Mouse (Mus musculus) lung, embryonic 15.5 days (tissue): ENCODE data around the gene Olfr720. TPM values are rescaled to one million over a fixed set of nuclear protein-coding genes. Genes with fewer than 3 reads are reported as not detected.

Experiments used
- ATAC-seq: fragments of 200-750 bp; cut with Nextera tagmentation; 2 replicates; pipeline ENCODE4 v1.8.0; 2017; ENCODE audit warnings: moderate number of reproducible peaks, borderline replicate concordance; ENCODE audit not compliant: low FRiP score, low TSS enrichment; ENCODE audit errors: extremely low read depth
- H3K27ac ChIP-seq: fragments of 300-500 bp; sonication (generic); 2 replicates; pipeline ENCODE4 v1.5.1; 2015; ENCODE audit warnings: moderate library complexity, mild to moderate bottlenecking, inconsistent platforms
- H3K27me3 ChIP-seq: fragments of 300-500 bp; sonication (generic); 2 replicates; pipeline ENCODE4 v1.6.1; 2015; ENCODE audit warnings: inconsistent platforms
- H3K36me3 ChIP-seq: fragments of 300-500 bp; sonication (generic); 2 replicates; pipeline ENCODE4 v1.6.1; 2015; ENCODE audit warnings: inconsistent platforms
- H3K4me1 ChIP-seq: fragments of 300-500 bp; sonication (generic); 2 replicates; pipeline ENCODE4 v1.6.1; 2015; ENCODE audit warnings: inconsistent platforms
- H3K4me2 ChIP-seq: fragments of 300-500 bp; sonication (generic); 2 replicates; pipeline ENCODE4 v1.6.1; 2015; ENCODE audit warnings: inconsistent platforms, mild to moderate bottlenecking, moderate library complexity
- H3K4me3 ChIP-seq: fragments of 300-500 bp; sonication (generic); 2 replicates; pipeline ENCODE4 v1.5.1; 2015; ENCODE audit warnings: mild to moderate bottlenecking, inconsistent platforms
- H3K9ac ChIP-seq: fragments of 300-500 bp; sonication (generic); 2 replicates; pipeline ENCODE4 v1.6.1; 2015; ENCODE audit warnings: inconsistent platforms
- H3K9me3 ChIP-seq: fragments of 300-500 bp; sonication (generic); 2 replicates; pipeline ENCODE4 v1.6.1; 2016; ENCODE audit warnings: inconsistent platforms
- WGBS: fragments of 180-500 bp; shearing (Covaris S2); methylation state at CpG from one replicate; pipeline ENCODE4 v1.1.7; 2015; 5-methylcytosine and 5-hydroxymethylcytosine counted together
- polyA plus RNA-seq: library from polyadenylated mRNA; unstranded; fragments of >200 nt; fragmentation: Nextera tagmentation; extraction: Ambion mirVana; gene quantifications from 2 replicates; pipeline ENCODE4 v1.2.1, GENCODE M21; 2015

Olfr720 gene
- not detected in 2 replicates for polyA plus RNA-seq

GRCm38 (mm10) chr14:14186738-14187137 is at the start of gene Olfr720:
TSS of gene Olfr720 (minus strand) at chr14:14186838.
- no peak within 1 kb of the TSS for H3K4me2 ChIP-seq
- no peak within 1 kb of the TSS for H3K27ac ChIP-seq
- no peaks in the 10 kb centered on the region for H3K4me1 ChIP-seq
- ATAC-seq = no peak
- H3K4me3 ChIP-seq = no peak within 1 kb of the TSS
- H3K27me3 ChIP-seq = no peaks in the 10 kb centered on the region
- no peak within 1 kb of the TSS for H3K9ac ChIP-seq
- H3K36me3 ChIP-seq = no peaks in the 10 kb centered on the region
- WGBS = 44% methylated on average over 4 of the region's 4 CpGs
- no peaks in the 10 kb centered on the region for H3K9me3 ChIP-seq

Other genes starting within 250 kb of the Olfr720 start
- gene Atxn7, start 225.4 kb downstream of the Olfr720 start, polyA plus RNA-seq = 3.4 and 4.9 TPM in 2 replicates
- gene Thoc7, start 225.0 kb downstream of the Olfr720 start, polyA plus RNA-seq = 168 and 189 TPM in 2 replicates
- gene Psmd6, start 65.9 kb downstream of the Olfr720 start, polyA plus RNA-seq = 239 and 243 TPM in 2 replicates
- not detected in 2 replicates for gene Olfr31, start 136.0 kb upstream of the Olfr720 start, polyA plus RNA-seq
- 9.3 and 12.9 TPM in 2 replicates for gene Il3ra, start 159.4 kb upstream of the Olfr720 start, polyA plus RNA-seq
- gene Olfr721-ps1, start 214.5 kb upstream of the Olfr720 start, polyA plus RNA-seq = not detected in 2 replicates